Mouse (Mus musculus) midbrain, embryonic 10.5 days (tissue): ENCODE data around the gene Exog. TPM values are rescaled to one million over a fixed set of nuclear protein-coding genes. Genes with fewer than 3 reads are reported as not detected.

Experiments used
- DNase-seq: peaks from one replicate; pipeline ENCODE4 v3.0.0-alpha.2; 2017; ENCODE audit warnings: low spot score
- H3K27ac ChIP-seq: fragments of 300-500 bp; sonication (generic); replicated peaks from 2 replicates; pipeline ENCODE4 v1.5.1; 2016; ENCODE audit warnings: mild to moderate bottlenecking
- H3K27me3 ChIP-seq: fragments of 300-500 bp; sonication (generic); 2 replicates; pipeline ENCODE4 v1.6.1; 2016; ENCODE audit warnings: low read depth, mild to moderate bottlenecking; ENCODE audit not compliant: poor library complexity, severe bottlenecking
- H3K36me3 ChIP-seq: fragments of 300-500 bp; sonication (generic); 2 replicates; pipeline ENCODE4 v1.6.1; 2016; ENCODE audit warnings: mild to moderate bottlenecking, moderate library complexity
- H3K4me1 ChIP-seq: fragments of 300-500 bp; sonication (generic); 2 replicates; pipeline ENCODE4 v1.6.1; 2016
- H3K4me3 ChIP-seq: fragments of 300-500 bp; sonication (generic); 2 replicates; pipeline ENCODE4 v1.5.1; 2016; ENCODE audit warnings: mild to moderate bottlenecking, moderate library complexity
- H3K9me3 ChIP-seq: fragments of 300-500 bp; sonication (generic); replicated peaks from 2 replicates; pipeline ENCODE4 v1.6.1; 2016; ENCODE audit warnings: mild to moderate bottlenecking
- WGBS: fragments of 180-500 bp; shearing (Covaris S2); methylation state at CpG from one replicate; pipeline ENCODE4 v1.1.7; 2016; 5-methylcytosine and 5-hydroxymethylcytosine counted together
- polyA plus RNA-seq: library from polyadenylated mRNA; unstranded; fragments of >200 nt; fragmentation: Nextera tagmentation; extraction: Ambion mirVana; gene quantifications from 2 replicates; pipeline ENCODE4 v1.2.1, GENCODE M21; 2016

Exog gene
- polyA plus RNA-seq, 1 experiment from 2014 or later, result 36.5 TPM

- H3K9me3 ChIP-seq, result no peaks in the 10 kb centered on the region
- WGBS, result 92% methylated on average over 9 of the region's 9 CpGs
- no peak for DNase-seq
- H3K4me3 ChIP-seq, result no peak overlapping the region
- no peak overlapping the region for H3K27ac ChIP-seq
- H3K27me3 ChIP-seq, result peaks cover 14% of the 10 kb centered on the region
- no peaks in the 10 kb centered on the region for H3K36me3 ChIP-seq
- no peaks in the 10 kb centered on the region for H3K4me1 ChIP-seq
These were observed 51.6 kb downstream of the Exog start for GRCm38 (mm10) chr9:119496354-119496753.

- Histone ChIP-seq H3K36me3 (no peaks in the 10 kb centered on the region), H3K4me3 (no peak overlapping the region), H3K27ac (no peak overlapping the region), H3K4me1 (no peaks in the 10 kb centered on the region), H3K9me3 (no peaks in the 10 kb centered on the region), H3K27me3 (peaks cover 20% of the 10 kb centered on the region)
- DNase-seq, result no peak
- 72% methylated on average over 5 of the region's 5 CpGs for WGBS
These were observed 52.2 kb downstream of the Exog start for GRCm38 (mm10) chr9:119496960-119497359.

GRCm38 (mm10) chr9:119497546-119498246 is 53.0 kb downstream of the Exog start:
- Histone ChIP-seq H3K4me3 (no peak overlapping the region), H3K9me3 (no peaks in the 10 kb centered on the region), H3K27ac (no peak overlapping the region), H3K36me3 (no peaks in the 10 kb centered on the region), H3K4me1 (no peaks in the 10 kb centered on the region), H3K27me3 (peaks cover 20% of the 10 kb centered on the region)
- DNase-seq, result no peak
- WGBS, result 92% methylated on average over 15 of the region's 15 CpGs

DNA sequence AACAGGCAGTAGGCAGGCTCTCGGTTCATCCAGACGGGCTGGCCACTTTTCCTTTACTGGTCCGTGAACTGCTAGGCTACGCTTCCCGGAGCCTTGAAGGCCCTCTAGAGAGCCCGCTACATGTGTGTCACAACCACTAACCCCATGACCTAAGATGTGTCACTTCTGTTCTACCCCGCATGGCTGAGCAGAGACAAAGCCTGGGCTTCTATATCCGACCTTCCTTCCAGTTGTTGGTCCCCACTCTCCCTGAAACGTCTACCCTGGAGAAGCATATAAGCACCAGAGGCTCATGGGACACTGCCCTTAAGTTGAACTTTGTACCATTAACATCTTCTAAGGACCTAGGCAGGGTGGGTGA is 53.5 kb downstream of the Exog start:
- H3K27ac ChIP-seq, result no peak overlapping the region
- 87% methylated on average over 9 of the region's 9 CpGs for WGBS
- no peaks in the 10 kb centered on the region for H3K4me1 ChIP-seq
- no peak for DNase-seq
- H3K27me3 ChIP-seq, result peaks cover 20% of the 10 kb centered on the region
- H3K36me3 ChIP-seq, result no peaks in the 10 kb centered on the region
- no peak overlapping the region for H3K4me3 ChIP-seq
- no peaks in the 10 kb centered on the region for H3K9me3 ChIP-seq

- no peak for DNase-seq
- no peaks in the 10 kb centered on the region for H3K9me3 ChIP-seq
- no peak overlapping the region for H3K4me3 ChIP-seq
- peaks cover 20% of the 10 kb centered on the region for H3K27me3 ChIP-seq
- no peak overlapping the region for H3K27ac ChIP-seq
- no peaks in the 10 kb centered on the region for H3K4me1 ChIP-seq
- 83% methylated on average over 7 of the region's 7 CpGs for WGBS
- H3K36me3 ChIP-seq, result no peaks in the 10 kb centered on the region
These were observed 54.1 kb downstream of the Exog start for GRCm38 (mm10) chr9:119498885-119499284.

GRCm38 (mm10) chr9:119503613-119504012 is 58.9 kb downstream of the Exog start:
- Histone ChIP-seq H3K36me3 (no peaks in the 10 kb centered on the region), H3K4me1 (no peaks in the 10 kb centered on the region), H3K4me3 (no peak overlapping the region), H3K9me3 (peaks cover 6% of the 10 kb centered on the region), H3K27ac (no peak overlapping the region), H3K27me3 (peaks cover 17% of the 10 kb centered on the region)
- no peak for DNase-seq
- 91% methylated on average over 9 of the region's 9 CpGs for WGBS

DNA sequence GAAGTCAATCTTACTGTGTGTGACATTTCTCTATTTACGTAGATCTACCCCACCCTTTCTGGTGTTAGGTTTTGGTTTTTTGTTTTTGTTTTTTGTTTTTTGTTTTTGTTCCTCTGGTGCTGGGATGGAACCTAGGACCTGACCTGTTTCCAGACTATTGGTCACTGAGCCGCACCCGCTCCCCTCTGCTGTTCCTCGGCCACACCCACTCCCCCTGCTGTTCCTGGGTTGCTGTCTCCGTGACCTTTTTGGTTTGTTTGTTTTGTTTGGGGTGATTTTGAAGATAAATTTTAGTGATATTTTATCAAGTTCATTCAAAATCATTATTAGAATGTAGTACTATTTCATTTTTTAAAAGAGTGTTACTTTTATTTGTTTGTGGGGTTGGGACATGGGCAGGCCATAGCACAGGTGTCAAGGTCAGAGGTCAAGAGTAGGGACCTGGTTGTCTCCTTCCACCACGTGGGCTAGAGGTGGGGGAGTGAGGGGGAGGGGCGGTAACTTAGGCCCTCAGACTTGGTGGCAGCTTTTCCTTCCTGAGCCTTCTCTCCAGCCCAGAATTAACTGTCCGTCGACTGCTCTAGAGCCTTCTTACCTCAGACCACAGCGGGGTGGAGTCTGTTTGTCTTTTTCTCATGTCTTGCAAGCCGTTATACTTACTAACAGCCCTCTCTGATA is 60.4 kb downstream of the Exog start:
- 70% methylated on average over 11 of the region's 11 CpGs for WGBS
- Histone ChIP-seq H3K4me3 (no peak overlapping the region), H3K9me3 (peaks cover 6% of the 10 kb centered on the region), H3K27ac (no peak overlapping the region), H3K27me3 (peaks cover 7% of the 10 kb centered on the region; the same call in 1 of the 2 replicates), H3K4me1 (no peaks in the 10 kb centered on the region), H3K36me3 (no peaks in the 10 kb centered on the region)
- DNase-seq, result no peak

DNA sequence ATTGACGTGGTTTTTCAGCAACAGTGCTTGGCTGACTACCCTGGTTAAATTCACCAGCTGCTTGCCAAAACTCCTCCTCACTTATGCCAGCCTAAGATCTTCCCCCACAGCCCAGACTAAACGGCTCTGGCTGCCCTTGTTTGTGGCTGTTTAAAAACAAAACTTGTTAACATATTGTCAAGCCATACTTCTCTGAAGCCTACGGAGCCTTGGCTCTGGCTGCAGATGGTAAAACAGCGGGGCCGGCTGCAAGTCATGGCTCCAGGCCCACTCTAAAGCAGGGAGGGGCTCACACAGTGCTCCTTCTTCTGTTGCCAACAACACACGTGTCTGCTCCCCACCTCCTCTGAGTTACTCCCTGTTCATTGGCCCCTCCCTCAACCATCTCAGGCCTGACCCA is 66.2 kb downstream of the Exog start:
- H3K27ac ChIP-seq, result no peak overlapping the region
- H3K27me3 ChIP-seq, result peaks cover 44% of the 10 kb centered on the region
- no peak overlapping the region for H3K4me3 ChIP-seq
- 82% methylated on average over 6 of the region's 6 CpGs for WGBS
- H3K4me1 ChIP-seq, result no peaks in the 10 kb centered on the region
- H3K36me3 ChIP-seq, result no peaks in the 10 kb centered on the region
- peaks cover 6% of the 10 kb centered on the region for H3K9me3 ChIP-seq
- no peak for DNase-seq

DNA sequence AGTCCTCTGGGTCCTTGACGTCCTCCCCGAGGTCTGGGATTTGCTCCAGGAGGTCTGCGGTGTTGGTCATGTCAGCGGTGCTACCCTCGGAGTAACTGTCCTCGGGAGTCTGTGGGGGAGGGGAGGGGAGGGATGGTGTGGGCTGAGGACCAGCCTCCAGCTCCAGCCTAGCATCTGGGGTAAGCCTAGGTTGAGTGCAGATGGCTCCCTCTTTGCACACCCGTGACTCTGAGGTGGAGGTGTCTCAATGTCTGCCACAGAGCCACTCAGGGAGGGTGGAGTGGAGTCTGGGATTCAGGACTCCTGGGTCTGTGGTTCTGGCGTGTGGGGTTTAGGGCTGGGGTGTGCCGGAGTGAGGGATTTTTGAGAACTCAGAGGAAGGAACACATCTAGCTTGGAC is 68.2 kb downstream of the Exog start:
- 87% methylated on average over 9 of the region's 9 CpGs for WGBS
- no peak overlapping the region for H3K4me3 ChIP-seq
- H3K27me3 ChIP-seq, result peaks cover 64% of the 10 kb centered on the region
- DNase-seq, result no peak
- H3K36me3 ChIP-seq, result no peaks in the 10 kb centered on the region
- H3K27ac ChIP-seq, result no peak overlapping the region
- H3K4me1 ChIP-seq, result peaks cover 4% of the 10 kb centered on the region
- no peaks in the 10 kb centered on the region for H3K9me3 ChIP-seq

DNA sequence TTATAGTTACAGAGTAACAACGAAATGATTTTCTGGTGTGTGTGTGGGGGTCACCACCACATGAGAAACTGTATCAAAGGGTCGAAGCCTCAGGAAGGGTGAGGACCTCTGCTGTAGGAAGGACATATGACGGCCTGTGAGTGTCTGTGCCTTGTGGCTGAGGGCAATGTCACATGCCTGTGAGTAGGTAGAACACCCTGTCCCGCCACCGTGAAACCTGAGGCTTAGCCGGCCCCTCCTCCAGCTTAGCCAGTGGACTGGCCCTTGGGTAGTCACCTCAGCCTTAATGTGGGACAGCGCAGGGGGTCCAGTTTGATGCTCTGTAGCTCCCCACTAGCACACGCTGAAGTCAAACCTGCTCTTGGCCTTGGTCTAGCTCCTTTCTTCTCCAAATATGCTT is 69.1 kb downstream of the Exog start:
- no peak for DNase-seq
- Histone ChIP-seq H3K36me3 (no peaks in the 10 kb centered on the region), H3K27ac (no peak overlapping the region), H3K9me3 (no peaks in the 10 kb centered on the region), H3K4me1 (peaks cover 4% of the 10 kb centered on the region), H3K27me3 (peaks cover 73% of the 10 kb centered on the region), H3K4me3 (no peak overlapping the region)
- WGBS, result 90% methylated on average over 8 of the region's 8 CpGs

DNA sequence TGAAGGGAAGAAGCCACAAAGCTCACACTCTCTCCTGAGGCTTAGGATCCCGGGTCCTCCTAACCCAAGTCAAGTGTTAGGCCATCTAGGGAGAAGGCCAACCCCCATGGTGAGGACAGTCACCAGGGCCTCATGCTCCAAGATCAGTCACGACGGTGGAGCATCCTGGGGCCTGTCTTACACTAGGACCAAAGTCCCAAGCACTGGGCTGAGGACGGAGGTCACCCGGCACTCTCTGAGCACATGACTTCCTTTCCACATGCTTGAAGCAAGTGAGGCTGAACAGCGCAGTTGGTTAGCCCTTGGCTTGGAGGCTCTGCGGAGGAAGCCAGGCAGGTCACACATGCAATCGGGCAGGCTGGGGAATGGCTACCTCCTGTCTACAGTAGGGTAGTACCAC is 70.2 kb downstream of the Exog start:
- H3K27ac ChIP-seq, result no peak overlapping the region
- no peak for DNase-seq
- H3K36me3 ChIP-seq, result no peaks in the 10 kb centered on the region
- peaks cover 84% of the 10 kb centered on the region for H3K27me3 ChIP-seq
- H3K9me3 ChIP-seq, result no peaks in the 10 kb centered on the region
- 85% methylated on average over 8 of the region's 8 CpGs for WGBS
- H3K4me3 ChIP-seq, result no peak overlapping the region
- peaks cover 10% of the 10 kb centered on the region for H3K4me1 ChIP-seq
